Mouse (Mus musculus) gastrocnemius, postnatal 10 days (tissue): ENCODE results near the gene 2310057N15Rik. TPM values are rescaled to one million over a fixed set of nuclear protein-coding genes. Genes with fewer than 3 reads are reported as not detected.
"Not testable (repeated sequence)": the region's sequence is repeated elsewhere in the genome, so short reads cannot be mapped to it uniquely, and the experiment has no call there.

Experiments used
- DNase-seq: peaks from one replicate; pipeline ENCODE4 v3.0.0; 2021; ENCODE audit warnings: mixed read lengths
- long read RNA-seq, 2 experiments: library from polyadenylated mRNA; stranded (forward); transcript quantifications; one replicate each; pipeline ENCODE4 v2.0.0; 2021
- total RNA-seq, 2 experiments: library from RNA; stranded (reverse); gene quantifications; 2 replicates each; pipeline ENCODE4 v1.2.3; 2021

The 2310057N15Rik gene
- not detected for total RNA-seq
- long read RNA-seq, experiment 1 = 0 reads
- long read RNA-seq, experiment 2 = 0 reads

GRCm38 (mm10) chr16:88774106-88774505 is at the start of gene 2310057N15Rik:
Gene 2310057N15Rik, minus strand, starts transcription at chr16:88774206.
- DNase-seq = no peak

- no peak for DNase-seq
Measured at GRCm38 (mm10) chr16:88823736-88824135, 49.7 kb upstream of the 2310057N15Rik start.

- peak; percentile 13 for DNase-seq
Measured at GRCm38 (mm10) chr16:88820066-88820465, 46.1 kb upstream of the 2310057N15Rik start, which contains the start of gene Krtap15. Gene Krtap15, plus strand, starts transcription at chr16:88820215.

- no peak for DNase-seq
Measured at GRCm38 (mm10) chr16:88811827-88812226, 37.8 kb upstream of the 2310057N15Rik start, which contains the start of gene Gm20741. Gene Gm20741, minus strand, starts transcription at chr16:88812220.

- DNase-seq = no peak
Measured at GRCm38 (mm10) chr16:88786786-88787185, 12.8 kb upstream of the 2310057N15Rik start.

- DNase-seq = no peak
Measured at GRCm38 (mm10) chr16:88777596-88777995, 3.6 kb upstream of the 2310057N15Rik start, which contains the start of gene Gm5965. Gene Gm5965, plus strand, starts transcription at chr16:88777896.

- not testable (repeated sequence) for DNase-seq
Measured at GRCm38 (mm10) chr16:88758547-88758946, 15.5 kb downstream of the 2310057N15Rik start, which contains the start of gene 2310034C09Rik. Gene 2310034C09Rik, plus strand, starts transcription at chr16:88758847.

- not testable (repeated sequence) for DNase-seq
Measured at GRCm38 (mm10) chr16:88751535-88751934, 22.5 kb downstream of the 2310057N15Rik start, which contains the start of gene Krtap13. Gene Krtap13, minus strand, starts transcription at chr16:88751635.

GRCm38 (mm10) chr16:88747943-88748342 is 26.1 kb downstream of the 2310057N15Rik start:
- DNase-seq = no peak

GRCm38 (mm10) chr16:88744750-88745340 is 29.2 kb downstream of the 2310057N15Rik start:
- no peak for DNase-seq

- DNase-seq = no peak
Measured at GRCm38 (mm10) chr16:88735391-88735790, 38.6 kb downstream of the 2310057N15Rik start.

GRCm38 (mm10) chr16:88728812-88729275 is 45.2 kb downstream of the 2310057N15Rik start, which contains the start of gene Krtap13-1:
Gene Krtap13-1, plus strand, starts transcription at chr16:88728862.
- peak; percentile 30 for DNase-seq

Other genes starting within 250 kb of the 2310057N15Rik start
- not detected for gene Cldn8, start 211.0 kb downstream of the 2310057N15Rik start, total RNA-seq
- gene Krtap24-1, start 161.9 kb downstream of the 2310057N15Rik start, total RNA-seq = not detected
- under 1 TPM in 1 of 2 experiments, not detected in 1; 0.28 TPM for gene 2310079G19Rik, start 146.5 kb downstream of the 2310057N15Rik start, total RNA-seq
- not detected for gene Krtap26-1, start 126.4 kb downstream of the 2310057N15Rik start, total RNA-seq
- gene Krtap27-1, start 102.5 kb downstream of the 2310057N15Rik start, total RNA-seq = not detected
- gene 2310061N02Rik, start 66.2 kb downstream of the 2310057N15Rik start, total RNA-seq = not detected
- not detected for gene Krtap13-1, start 45.3 kb downstream of the 2310057N15Rik start, total RNA-seq
- not detected for gene Krtap13, start 22.6 kb downstream of the 2310057N15Rik start, total RNA-seq
- gene 2310034C09Rik, start 15.4 kb downstream of the 2310057N15Rik start, total RNA-seq = not detected
- not detected for gene Gm5965, start 3.7 kb upstream of the 2310057N15Rik start, total RNA-seq
- gene Gm20741, start 38.0 kb upstream of the 2310057N15Rik start, total RNA-seq = not detected
- not detected for gene Krtap15, start 46.0 kb upstream of the 2310057N15Rik start, total RNA-seq
- gene Krtap14, start 51.9 kb upstream of the 2310057N15Rik start, total RNA-seq = not detected
- gene Krtap19-1, start 95.2 kb upstream of the 2310057N15Rik start, total RNA-seq = not detected
- gene Krtap19-2, start 100.1 kb upstream of the 2310057N15Rik start, total RNA-seq = not detected
- gene Krtap19-3, start 103.8 kb upstream of the 2310057N15Rik start, total RNA-seq = not detected
- not detected for gene Krtap19-4, start 110.9 kb upstream of the 2310057N15Rik start, total RNA-seq
- not detected for gene Krtap19-5, start 122.3 kb upstream of the 2310057N15Rik start, total RNA-seq
- not detected for gene Krtap19-9b, start 158.1 kb upstream of the 2310057N15Rik start, total RNA-seq
- gene Krtap16-3, start 188.7 kb upstream of the 2310057N15Rik start, total RNA-seq = not detected
- gene Krtap22-2, start 236.6 kb upstream of the 2310057N15Rik start, total RNA-seq = not detected
- under 1 TPM in 1 of 2 experiments, not detected in 1; 0.63 TPM for gene Gm10229, start 241.1 kb upstream of the 2310057N15Rik start, total RNA-seq